Mouse (Mus musculus) liver, postnatal 0 days (tissue): ENCODE results near the gene 4930519G04Rik.

Experiments used
- CTCF ChIP-seq: sonication (generic); IDR thresholded peaks from 2 replicates; pipeline ENCODE4 v1.5.1; 2016; ENCODE audit warnings: antibody characterized with exemption, low read depth
- EP300 ChIP-seq: IDR thresholded peaks from 2 replicates; pipeline ENCODE4 v1.6.1; 2016; ENCODE audit warnings: antibody characterized with exemption, low read depth, mild to moderate bottlenecking

DNA sequence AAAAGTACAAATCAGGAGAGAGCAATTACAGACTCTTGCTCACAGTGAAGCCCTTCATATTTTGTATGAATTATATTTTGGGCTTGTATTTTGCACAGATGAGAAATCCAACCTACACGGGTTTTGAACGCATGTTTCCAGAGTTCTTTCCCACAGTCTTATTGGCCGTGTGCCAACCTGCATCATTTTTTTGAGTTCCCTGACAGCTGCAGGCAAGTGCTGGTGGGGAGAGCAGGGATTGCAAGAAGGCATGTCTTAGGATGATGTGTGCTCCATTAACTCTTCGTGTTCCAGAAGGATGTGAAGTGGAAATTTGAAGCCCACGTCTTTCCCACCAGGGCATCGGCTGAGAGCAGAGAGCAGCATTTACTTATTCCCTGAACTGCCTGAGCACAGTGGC, 36.9 kb upstream of the 4930519G04Rik start:
- no peak for TF ChIP-seq CTCF
- TF ChIP-seq EP300: no peak
